Mouse (Mus musculus): Measurements from ENCODE around the gene Cel. TPM values are rescaled to one million over a fixed set of nuclear protein-coding genes. Genes with fewer than 3 reads are reported as not detected.

The Cel gene
- total and polyA plus RNA-seq, 3 experiments, result not detected

GRCm38 (mm10) chr2:28529856-28530255 lies 33.3 kb downstream of the Cel start:
- no peak overlapping the region for H3K4me3 ChIP-seq (replicated peaks in 1 of 3; ENCODE audit: low read depth in 2 of 3, low read length in 2 of 3, poor library complexity in 1 of 3)
- no peak for TF ChIP-seq TCF12 (IDR thresholded peaks at IDR 0.05; ENCODE audit: low read depth, low read length)
- no peak for TF ChIP-seq JUN (IDR thresholded peaks at IDR 0.05; ENCODE audit: insufficient read depth, low read depth, low read length)
- TF ChIP-seq NELFE (IDR thresholded peaks at IDR 0.05; ENCODE audit: low read depth, low read length), result no peak
- no peak for TF ChIP-seq ETS1 (conservative IDR thresholded peaks at IDR 0.05; ENCODE audit: low read depth, low read length)
- no peak for TF ChIP-seq SIN3A (IDR thresholded peaks at IDR 0.05; ENCODE audit: low read length)
- TF ChIP-seq MAZ (IDR thresholded peaks at IDR 0.05; ENCODE audit: low read depth, low read length), result no peak
- TF ChIP-seq RCOR1 (conservative IDR thresholded peaks at IDR 0.05; ENCODE audit: low read depth, low read length), result no peak
- no peak for TF ChIP-seq ZKSCAN1 (IDR thresholded peaks at IDR 0.05; ENCODE audit: borderline replicate concordance, low read depth, low read length)
- no peak for TF ChIP-seq GABPA (IDR thresholded peaks at IDR 0.05; ENCODE audit: insufficient replicate concordance, low read depth, low read length)
- TF ChIP-seq ELF1 (IDR thresholded peaks at IDR 0.05; ENCODE audit: low read depth, low read length), result no peak
- no peaks in the 10 kb centered on the region for H3K9me3 ChIP-seq (replicated peaks; ENCODE audit: low read length)
- H3K79me2 ChIP-seq (replicated peaks; ENCODE audit: control insufficient read depth, extremely low read depth, insufficient read depth, poor library complexity, severe bottlenecking), result no peaks in the 10 kb centered on the region
- DNase-seq (ENCODE audit: extremely low read depth), result no peak
- H3K27me3 ChIP-seq (replicated peaks), result peaks cover 4% of the 10 kb centered on the region
- no peak overlapping the region for H3K27ac ChIP-seq (ENCODE audit: insufficient read depth, low read depth)
- in situ Hi-C loops (cut with MboI; ENCODE audit: low pct_ligation_motif_present, low pct_unique_long_range_greater_than_20kb, low sequenced_read_pairs), result no loop called here
- dilution Hi-C loops (cut with MboI; ENCODE audit: extremely low pct_ligation_motif_present, extremely low pct_unique_long_range_greater_than_20kb, low sequenced_read_pairs), result no loop called here
- H3K4me1 ChIP-seq (ENCODE audit: control insufficient read depth in 1 of 2, insufficient read depth in 2 of 2), result peaks cover 46 to 87% of the 10 kb centered on the region in 2 experiments
- no peak overlapping the region for H3K4me2 ChIP-seq (ENCODE audit: insufficient read depth, low read depth, poor library complexity, severe bottlenecking)
- peaks cover 0 to 2% of the 10 kb centered on the region in 2 experiments for H3K36me3 ChIP-seq (replicated peaks in 1 of 2; ENCODE audit: control insufficient read depth in 1 of 2, insufficient read depth in 1 of 2, low read length in 1 of 2)
- H3K9ac ChIP-seq (ENCODE audit: insufficient read depth, low read depth), result no peak overlapping the region

GRCm38 (mm10) chr2:28528354-28528730 lies 34.9 kb downstream of the Cel start:
- peaks cover 0 to 2% of the 10 kb centered on the region in 2 experiments for H3K36me3 ChIP-seq (replicated peaks in 1 of 2; ENCODE audit: control insufficient read depth in 1 of 2, insufficient read depth in 1 of 2, low read length in 1 of 2)
- in situ Hi-C loops (cut with MboI; ENCODE audit: low pct_ligation_motif_present, low pct_unique_long_range_greater_than_20kb, low sequenced_read_pairs) (no loop called here), dilution Hi-C loops (cut with MboI; ENCODE audit: extremely low pct_ligation_motif_present, extremely low pct_unique_long_range_greater_than_20kb, low sequenced_read_pairs) (no loop called here)
- no peaks in the 10 kb centered on the region for H3K9me3 ChIP-seq (replicated peaks; ENCODE audit: low read length)
- no peak overlapping the region for H3K9ac ChIP-seq (ENCODE audit: insufficient read depth, low read depth)
- peaks cover 39 to 88% of the 10 kb centered on the region in 2 experiments for H3K4me1 ChIP-seq (ENCODE audit: control insufficient read depth in 1 of 2, insufficient read depth in 2 of 2)
- TF ChIP-seq RAD21 (IDR thresholded peaks at IDR 0.05; ENCODE audit: low read depth, low read length) (no peak), MAX (IDR thresholded peaks at IDR 0.05; ENCODE audit: low read length) (no peak), MXI1 (IDR thresholded peaks at IDR 0.05; ENCODE audit: low read depth, low read length) (no peak), ZKSCAN1 (IDR thresholded peaks at IDR 0.05; ENCODE audit: borderline replicate concordance, low read depth, low read length) (no peak), CHD1 (IDR thresholded peaks at IDR 0.05; ENCODE audit: low read depth, low read length) (no peak)
- H3K79me2 ChIP-seq (replicated peaks; ENCODE audit: control insufficient read depth, extremely low read depth, insufficient read depth, poor library complexity, severe bottlenecking), result no peaks in the 10 kb centered on the region
- no peak overlapping the region for H3K4me3 ChIP-seq (replicated peaks in 1 of 3; ENCODE audit: low read depth in 2 of 3, low read length in 2 of 3, poor library complexity in 1 of 3)
- no peak for DNase-seq (ENCODE audit: extremely low read depth)
- no peak overlapping the region for H3K27ac ChIP-seq (ENCODE audit: insufficient read depth, low read depth)
- no peaks in the 10 kb centered on the region for H3K27me3 ChIP-seq (replicated peaks)
- H3K4me2 ChIP-seq (ENCODE audit: insufficient read depth, low read depth, poor library complexity, severe bottlenecking), result no peak overlapping the region

Data from CH12.LX (cell line).